Mouse (Mus musculus) bone marrow macrophage, adult 2 months (primary cell): ENCODE measurements around the gene Pcdh7. TPM values are rescaled to one million over a fixed set of nuclear protein-coding genes. Genes with fewer than 3 reads are reported as not detected.

Source experiments
- H3K27ac ChIP-seq: 2 replicates; pipeline ENCODE4 v1.5.1; 2012; ENCODE audit warnings: low read depth, low read length; ENCODE audit not compliant: insufficient read depth
- H3K4me1 ChIP-seq: 2 replicates; pipeline ENCODE4 v1.6.1; 2012; ENCODE audit warnings: low read length; ENCODE audit not compliant: control insufficient read depth, insufficient read depth
- H3K4me3 ChIP-seq: 2 replicates; pipeline ENCODE4 v1.5.1; 2012; ENCODE audit warnings: mild to moderate bottlenecking, low read length, moderate library complexity; ENCODE audit not compliant: insufficient read depth
- CTCF ChIP-seq: IDR thresholded peaks from 2 replicates; pipeline ENCODE4 v1.5.1; 2012; ENCODE audit warnings: low read depth, mild to moderate bottlenecking, low read length, moderate library complexity
- POLR2A ChIP-seq: IDR thresholded peaks from 2 replicates; pipeline ENCODE4 v1.6.1; 2012; ENCODE audit warnings: mild to moderate bottlenecking, low read depth, low read length, borderline replicate concordance
- polyA plus RNA-seq: library from polyadenylated mRNA; stranded (reverse); fragments of >200 nt; gene quantifications from 2 replicates; pipeline ENCODE4 v1.2.4, GENCODE M21; 2012; ENCODE audit not compliant: missing spikeins, insufficient read depth, insufficient read length

Gene Pcdh7
- polyA plus RNA-seq, 1 experiment = 4.2 TPM

DNA sequence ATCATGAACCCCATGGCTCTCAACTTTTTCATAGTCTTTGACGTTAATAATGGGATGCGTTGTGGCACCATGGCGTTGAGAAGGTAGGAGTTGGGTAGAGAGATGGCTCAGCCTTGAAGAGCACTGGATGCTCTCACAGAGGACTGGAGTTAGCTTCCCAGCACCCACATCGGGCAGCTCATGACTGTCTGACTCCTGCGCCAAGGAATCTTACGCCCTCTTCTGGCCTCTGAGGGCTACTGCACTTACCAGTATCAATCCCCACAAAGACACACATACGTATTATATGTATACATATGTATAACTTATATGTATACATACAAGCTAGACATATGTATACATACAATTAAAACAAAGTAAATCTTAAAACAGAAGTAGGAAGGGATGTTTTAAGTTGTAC, 51.9 kb downstream of the Pcdh7 start:
- no peaks in the 10 kb centered on the region for H3K4me1 ChIP-seq
- H3K27ac ChIP-seq = no peak overlapping the region
- H3K4me3 ChIP-seq = no peak overlapping the region
- TF ChIP-seq POLR2A = no peak

DNA sequence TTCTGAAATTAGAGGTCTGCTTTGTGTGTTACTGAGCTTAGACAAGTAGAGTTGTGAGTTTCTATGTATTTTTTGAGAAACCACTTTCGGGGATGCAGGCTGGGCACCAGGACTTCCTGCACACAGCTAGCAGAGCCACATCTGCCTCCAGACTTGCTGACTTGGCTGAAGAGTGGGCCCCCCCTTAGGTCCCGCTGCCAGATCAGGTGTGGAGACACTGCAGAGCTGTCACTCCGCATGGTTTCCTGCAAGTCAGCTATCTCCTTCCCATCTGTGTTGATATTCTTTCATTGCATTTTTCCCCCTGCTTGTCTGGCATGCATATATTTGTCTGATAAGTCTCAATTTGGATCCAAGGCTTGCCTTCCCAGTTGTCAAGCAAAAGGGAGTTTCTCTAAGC, 52.6 kb downstream of the Pcdh7 start:
- Histone ChIP-seq H3K4me3 (no peak overlapping the region), H3K4me1 (no peaks in the 10 kb centered on the region)

DNA sequence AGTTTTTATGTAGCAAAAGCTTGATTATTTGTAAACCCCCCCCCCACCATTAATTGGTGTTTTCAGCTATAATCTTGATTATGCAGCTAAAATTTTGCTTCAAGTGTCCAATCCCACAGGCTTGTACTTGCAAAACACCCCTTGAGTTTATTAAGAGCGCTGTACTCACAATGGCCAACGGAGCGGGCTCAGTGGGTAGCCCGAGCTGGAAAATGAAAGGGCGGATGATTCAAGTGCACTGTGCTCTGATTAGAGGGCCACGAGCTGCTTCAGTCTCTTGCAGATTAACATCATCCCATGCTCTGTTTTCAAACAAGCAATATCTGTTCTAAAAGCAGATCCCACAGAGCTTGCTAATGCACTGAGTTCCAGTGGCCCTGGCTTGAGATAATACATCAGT, 53.4 kb downstream of the Pcdh7 start:
- Histone ChIP-seq H3K4me3 (no peak overlapping the region), H3K27ac (no peak overlapping the region), H3K4me1 (no peaks in the 10 kb centered on the region)
- TF ChIP-seq POLR2A (no peak), CTCF (no peak)

More for the DNA sequence above, 52.6 kb downstream of the Pcdh7 start:
- no peak for TF ChIP-seq CTCF
- TF ChIP-seq POLR2A = no peak
- H3K27ac ChIP-seq = no peak overlapping the region

DNA sequence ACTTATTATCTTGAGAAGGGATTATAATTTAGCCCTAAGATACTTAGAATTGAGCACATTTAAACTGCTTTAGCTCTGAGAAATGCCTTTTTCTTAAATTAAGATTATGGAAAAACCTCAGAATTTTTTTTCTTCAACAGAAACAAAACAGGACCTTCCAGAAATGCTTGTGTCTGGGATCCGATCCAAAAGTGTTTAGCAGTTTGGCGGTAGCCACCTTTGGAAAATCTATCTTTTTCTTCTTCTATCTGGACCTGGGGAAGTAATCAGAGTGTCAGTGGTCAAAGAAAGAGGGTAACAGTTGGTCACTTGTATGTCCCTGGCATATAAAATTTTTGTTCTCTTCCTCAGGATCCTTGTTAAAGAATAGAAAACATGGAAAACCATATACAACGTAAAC, 54.9 kb downstream of the Pcdh7 start:
- H3K4me3 ChIP-seq = no peak overlapping the region
- no peak overlapping the region for H3K27ac ChIP-seq
- TF ChIP-seq CTCF = no peak
- TF ChIP-seq POLR2A = no peak
- H3K4me1 ChIP-seq = no peaks in the 10 kb centered on the region

DNA sequence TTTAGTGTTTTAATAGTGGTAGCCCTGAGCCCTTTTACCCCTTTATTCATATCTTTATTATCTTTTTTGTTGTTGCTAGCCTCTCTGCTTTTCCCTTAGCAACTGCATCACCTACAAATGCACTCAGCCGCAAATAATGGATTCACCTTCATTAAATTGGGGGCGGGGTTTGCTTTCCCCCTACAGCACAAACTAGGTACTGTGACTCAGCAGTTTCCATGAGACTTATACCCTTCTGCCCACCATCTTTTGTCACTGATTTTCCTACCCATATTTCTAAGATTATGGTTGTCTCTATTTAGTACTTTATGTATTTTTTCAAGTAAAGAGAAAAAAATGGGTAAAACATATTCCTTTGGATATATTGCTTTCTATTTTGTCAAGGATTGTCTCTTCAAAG, 56.7 kb downstream of the Pcdh7 start:
- H3K27ac ChIP-seq = no peak overlapping the region
- no peak overlapping the region for H3K4me3 ChIP-seq
- TF ChIP-seq POLR2A (no peak), CTCF (no peak)
- 0 out of 2 replicates have a peak, but pooled peaks cover 2% of the 10 kb centered on the region for H3K4me1 ChIP-seq

DNA sequence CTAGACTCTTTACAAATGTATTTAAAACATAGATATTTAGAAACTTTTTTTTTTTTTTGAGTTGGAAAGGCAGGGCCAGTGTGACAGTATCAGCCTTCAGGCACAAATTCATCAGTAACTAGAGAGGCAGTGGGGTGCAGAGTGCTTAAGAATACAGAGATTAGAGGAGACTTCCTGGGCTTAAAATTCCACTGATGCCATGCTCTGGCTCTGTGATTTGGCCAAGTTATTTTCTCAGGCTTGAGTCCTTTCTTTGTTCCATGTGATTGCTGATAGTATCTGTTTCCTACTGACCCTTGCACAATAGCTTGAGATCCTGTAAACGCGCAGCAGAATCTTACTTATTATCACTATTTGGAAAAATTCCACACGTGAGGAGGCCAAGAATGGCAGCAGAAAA, 60.3 kb downstream of the Pcdh7 start:
- no peak overlapping the region for H3K4me3 ChIP-seq
- peaks cover 10% of the 10 kb centered on the region for H3K4me1 ChIP-seq
- TF ChIP-seq POLR2A (no peak), CTCF (no peak)
- H3K27ac ChIP-seq = no peak overlapping the region

DNA sequence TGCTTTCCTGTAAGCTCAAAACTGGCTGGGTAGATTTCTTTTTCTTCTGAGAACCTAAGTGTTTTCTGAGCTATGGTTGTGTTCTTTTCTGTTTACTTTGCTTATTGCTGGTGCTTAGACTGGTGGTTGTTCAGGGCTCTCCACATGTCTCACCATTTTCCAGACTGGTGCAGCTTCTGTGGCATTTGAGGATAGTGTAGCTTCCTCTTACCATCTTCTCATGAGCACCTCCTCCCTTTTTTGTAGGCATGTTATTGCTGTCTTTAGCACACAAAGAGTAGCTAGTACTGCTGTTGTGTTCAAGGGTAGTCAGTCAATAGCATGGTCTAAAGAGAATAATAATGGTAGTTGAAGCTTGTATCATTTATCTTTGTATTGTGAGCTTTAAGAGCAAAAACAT, 62.2 kb downstream of the Pcdh7 start:
- no peak for TF ChIP-seq POLR2A
- no peak for TF ChIP-seq CTCF
- Histone ChIP-seq H3K27ac (no peak overlapping the region), H3K4me1 (peaks cover 10% of the 10 kb centered on the region)

DNA sequence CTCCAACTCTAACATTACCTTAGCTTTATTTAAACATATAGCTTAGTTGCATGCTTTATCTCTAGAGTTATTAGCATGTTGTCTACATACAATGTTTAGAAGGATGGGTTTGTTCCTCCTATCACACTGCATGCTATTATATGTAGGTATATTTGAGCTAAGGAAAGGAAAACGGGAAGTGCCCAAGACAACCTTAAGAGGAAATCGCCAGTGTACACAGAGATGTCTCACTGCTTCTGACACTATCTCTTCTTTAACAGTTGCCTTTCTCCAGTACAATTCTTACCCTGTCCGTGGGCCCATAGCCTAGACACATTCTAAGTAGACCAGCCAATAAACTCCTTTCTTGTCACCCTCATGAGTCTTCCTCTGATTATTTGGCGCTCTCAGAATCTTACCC, 62.8 kb downstream of the Pcdh7 start:
- no peak for TF ChIP-seq CTCF
- TF ChIP-seq POLR2A = no peak
- Histone ChIP-seq H3K27ac (no peak overlapping the region), H3K4me1 (peaks cover 10% of the 10 kb centered on the region)

More for the DNA sequence above, 62.2 kb downstream of the Pcdh7 start:
- no peak overlapping the region for H3K4me3 ChIP-seq

GRCm38 (mm10) chr5:57781950-57782349, 64.2 kb downstream of the Pcdh7 start:
- no peak for TF ChIP-seq POLR2A
- TF ChIP-seq CTCF = no peak
- no peak overlapping the region for H3K27ac ChIP-seq
- H3K4me3 ChIP-seq = no peak overlapping the region
- peaks cover 10% of the 10 kb centered on the region for H3K4me1 ChIP-seq

More for the DNA sequence above, 62.8 kb downstream of the Pcdh7 start:
- no peak overlapping the region for H3K4me3 ChIP-seq

DNA sequence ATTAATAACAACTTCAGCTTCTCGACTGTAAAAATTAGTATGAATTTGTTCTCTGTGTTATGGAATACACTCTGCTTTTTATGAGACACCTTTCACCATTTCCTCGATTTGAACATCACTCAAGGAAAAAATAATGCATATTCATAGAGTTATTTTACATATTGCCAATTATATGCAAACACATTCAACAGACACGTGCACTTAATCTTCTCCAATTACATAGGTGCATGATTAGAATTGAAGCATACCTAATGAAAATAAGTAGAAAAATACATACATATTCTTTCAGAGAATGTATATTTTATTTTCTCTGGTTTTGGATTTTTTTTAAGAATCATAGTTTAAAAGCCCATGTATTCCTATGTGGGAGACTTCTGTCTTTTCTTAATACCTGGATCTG, 64.8 kb downstream of the Pcdh7 start:
- Histone ChIP-seq H3K4me1 (peaks cover 10% of the 10 kb centered on the region), H3K27ac (no peak overlapping the region), H3K4me3 (no peak overlapping the region)
- TF ChIP-seq POLR2A (no peak), CTCF (no peak)

- TF ChIP-seq POLR2A = no peak
- TF ChIP-seq CTCF = no peak
- Histone ChIP-seq H3K27ac (peak overlapping the region; percentile 29; the same call in 1 of the 2 replicates), H3K4me1 (peaks cover 2% of the 10 kb centered on the region), H3K4me3 (no peak overlapping the region)
Observed at GRCm38 (mm10) chr5:57788775-57789509, 71.2 kb downstream of the Pcdh7 start.
